Mouse (Mus musculus): ENCODE results near the gene Gdpd5. TPM values are rescaled to one million over a fixed set of nuclear protein-coding genes. Genes with fewer than 3 reads are reported as not detected.

The Gdpd5 gene
- polyA plus RNA-seq, 1 experiment from 2014 or later = 19.1 TPM

- no peaks in the 10 kb centered on the region for H3K27me3 ChIP-seq (ENCODE audit: control insufficient read depth, insufficient read depth, low read length)
- no peak overlapping the region for H3K27ac ChIP-seq (ENCODE audit: low read depth, low read length)
- no peaks in the 10 kb centered on the region for H3K36me3 ChIP-seq (ENCODE audit: control insufficient read depth, insufficient read depth, low read length)
- ATAC-seq (replicated peaks; ENCODE audit: low FRiP score) = no peak
- H3K9me3 ChIP-seq (ENCODE audit: control insufficient read depth, low read length) = no peaks in the 10 kb centered on the region
- DNase-seq (ENCODE audit: low spot score) = no peak
- H3K9ac ChIP-seq (ENCODE audit: low read length) = no peak overlapping the region; the same call in 1 of the 2 replicates
- 90% methylated on average over 6 of the region's 6 CpGs for WGBS
- H3K4me2 ChIP-seq (ENCODE audit: low read depth, low read length, severe bottlenecking) = no peak overlapping the region
- H3K4me3 ChIP-seq (ENCODE audit: low read depth, low read length) = no peak overlapping the region
- H3K4me1 ChIP-seq (replicated peaks; ENCODE audit: control insufficient read depth, insufficient read depth, low read length) = peaks cover 6% of the 10 kb centered on the region; the same call in 1 of the 2 replicates
Measured at GRCm38 (mm10) chr7:99432863-99433262, 51.6 kb downstream of the Gdpd5 start.

- Histone ChIP-seq H3K27ac (ENCODE audit: low read depth, low read length) (no peak overlapping the region), H3K9ac (ENCODE audit: low read length) (no peak overlapping the region), H3K4me3 (ENCODE audit: low read depth, low read length) (no peak overlapping the region), H3K4me2 (ENCODE audit: low read depth, low read length, severe bottlenecking) (no peak overlapping the region), H3K4me1 (replicated peaks; ENCODE audit: control insufficient read depth, insufficient read depth, low read length) (peaks cover 6% of the 10 kb centered on the region; the same call in 1 of the 2 replicates), H3K9me3 (ENCODE audit: control insufficient read depth, low read length) (no peaks in the 10 kb centered on the region), H3K27me3 (ENCODE audit: control insufficient read depth, insufficient read depth, low read length) (no peaks in the 10 kb centered on the region), H3K36me3 (ENCODE audit: control insufficient read depth, insufficient read depth, low read length) (no peaks in the 10 kb centered on the region)
- 9% methylated on average over 12 of the region's 12 CpGs for WGBS
- no peak for ATAC-seq (replicated peaks; ENCODE audit: low FRiP score)
- no peak for DNase-seq (ENCODE audit: low spot score)
Measured at GRCm38 (mm10) chr7:99434672-99435250, 53.5 kb downstream of the Gdpd5 start.

- no peak overlapping the region for H3K27ac ChIP-seq (ENCODE audit: low read depth, low read length)
- H3K4me2 ChIP-seq (ENCODE audit: low read depth, low read length, severe bottlenecking) = no peak overlapping the region
- peaks cover 6% of the 10 kb centered on the region; the same call in 1 of the 2 replicates for H3K4me1 ChIP-seq (replicated peaks; ENCODE audit: control insufficient read depth, insufficient read depth, low read length)
- ATAC-seq (replicated peaks; ENCODE audit: low FRiP score) = no peak
- no peak overlapping the region for H3K4me3 ChIP-seq (ENCODE audit: low read depth, low read length)
- no peaks in the 10 kb centered on the region for H3K9me3 ChIP-seq (ENCODE audit: control insufficient read depth, low read length)
- H3K9ac ChIP-seq (ENCODE audit: low read length) = no peak overlapping the region
- 3% methylated on average over 4 of the region's 4 CpGs for WGBS
- H3K27me3 ChIP-seq (ENCODE audit: control insufficient read depth, insufficient read depth, low read length) = no peaks in the 10 kb centered on the region
- no peak for DNase-seq (ENCODE audit: low spot score)
- no peaks in the 10 kb centered on the region for H3K36me3 ChIP-seq (ENCODE audit: control insufficient read depth, insufficient read depth, low read length)
Measured at GRCm38 (mm10) chr7:99436530-99436929, 55.3 kb downstream of the Gdpd5 start.

- H3K36me3 ChIP-seq (ENCODE audit: control insufficient read depth, insufficient read depth, low read length) = no peaks in the 10 kb centered on the region
- H3K27ac ChIP-seq (ENCODE audit: low read depth, low read length) = no peak overlapping the region
- H3K9me3 ChIP-seq (ENCODE audit: control insufficient read depth, low read length) = no peaks in the 10 kb centered on the region
- no peak overlapping the region for H3K4me3 ChIP-seq (ENCODE audit: low read depth, low read length)
- no peaks in the 10 kb centered on the region for H3K27me3 ChIP-seq (ENCODE audit: control insufficient read depth, insufficient read depth, low read length)
- H3K4me2 ChIP-seq (ENCODE audit: low read depth, low read length, severe bottlenecking) = no peak overlapping the region
- WGBS = 73% methylated on average over 10 of the region's 10 CpGs
- DNase-seq (ENCODE audit: low spot score) (no peak), ATAC-seq (replicated peaks; ENCODE audit: low FRiP score) (no peak)
- H3K9ac ChIP-seq (ENCODE audit: low read length) = no peak overlapping the region
- H3K4me1 ChIP-seq (replicated peaks; ENCODE audit: control insufficient read depth, insufficient read depth, low read length) = peaks cover 6% of the 10 kb centered on the region; the same call in 1 of the 2 replicates
Measured at GRCm38 (mm10) chr7:99438881-99439280, 57.7 kb downstream of the Gdpd5 start.

DNA sequence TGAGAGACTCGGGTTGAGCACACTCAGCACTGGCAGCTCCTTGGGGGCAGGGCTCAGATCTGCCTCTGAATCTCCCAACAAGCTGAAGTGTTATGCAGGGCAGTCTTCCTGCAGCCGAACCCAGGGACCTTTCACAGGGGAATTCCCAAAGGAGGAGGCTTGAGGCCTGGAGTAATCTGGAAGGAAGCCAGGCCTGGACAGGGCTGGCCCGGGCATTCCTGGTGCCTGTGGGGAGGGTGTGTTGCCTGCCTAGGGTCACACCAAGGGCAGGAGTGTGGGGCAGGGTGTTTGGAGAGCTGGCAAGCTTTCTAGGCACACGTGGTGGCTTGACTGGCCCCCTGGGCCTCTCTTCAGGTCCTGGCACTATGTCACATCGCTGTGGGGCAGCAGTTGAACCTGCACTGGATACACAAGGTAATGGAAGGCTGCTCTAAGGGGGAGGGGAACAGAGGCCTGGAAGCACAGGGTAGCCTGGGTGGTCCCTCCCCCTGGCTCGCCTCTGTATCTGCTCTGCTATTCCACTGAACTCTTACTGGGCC is 60.4 kb downstream of the Gdpd5 start:
- H3K4me1 ChIP-seq (replicated peaks; ENCODE audit: control insufficient read depth, insufficient read depth, low read length) = peaks cover 2% of the 10 kb centered on the region; the same call in 1 of the 2 replicates
- ATAC-seq (replicated peaks; ENCODE audit: low FRiP score) (no peak), DNase-seq (ENCODE audit: low spot score) (no peak)
- H3K27me3 ChIP-seq (ENCODE audit: control insufficient read depth, insufficient read depth, low read length) = no peaks in the 10 kb centered on the region
- no peak overlapping the region; the same call in 1 of the 2 replicates for H3K9ac ChIP-seq (ENCODE audit: low read length)
- H3K27ac ChIP-seq (ENCODE audit: low read depth, low read length) = no peak overlapping the region
- no peak overlapping the region for H3K4me3 ChIP-seq (ENCODE audit: low read depth, low read length)
- H3K9me3 ChIP-seq (ENCODE audit: control insufficient read depth, low read length) = no peaks in the 10 kb centered on the region
- H3K4me2 ChIP-seq (ENCODE audit: low read depth, low read length, severe bottlenecking) = no peak overlapping the region
- WGBS = 33% methylated on average over 6 of the region's 6 CpGs
- H3K36me3 ChIP-seq (ENCODE audit: control insufficient read depth, insufficient read depth, low read length) = no peaks in the 10 kb centered on the region

DNA sequence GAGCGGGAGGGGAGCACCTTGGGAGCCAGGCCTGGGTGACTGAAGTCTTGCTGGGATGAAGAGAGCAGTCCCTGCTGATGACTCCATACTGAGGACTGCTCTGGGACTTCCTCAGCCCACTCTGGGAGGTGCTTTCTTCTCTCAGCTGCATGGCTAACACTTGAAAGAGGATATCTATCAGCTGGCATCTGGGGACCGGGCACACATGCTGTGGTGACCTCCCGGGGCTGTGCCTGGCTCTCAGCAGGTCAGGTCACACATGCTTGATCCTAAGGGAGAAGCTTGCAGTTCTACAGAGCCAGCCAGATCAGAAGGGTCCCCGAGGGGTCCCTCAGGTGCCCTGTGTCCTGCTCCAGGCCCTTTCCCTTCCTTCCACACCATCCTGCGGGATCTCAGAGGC is 62.0 kb downstream of the Gdpd5 start:
- 70% methylated on average over 5 of the region's 5 CpGs for WGBS
- no peaks in the 10 kb centered on the region for H3K4me1 ChIP-seq (replicated peaks; ENCODE audit: control insufficient read depth, insufficient read depth, low read length)
- H3K27ac ChIP-seq (ENCODE audit: low read depth, low read length) = no peak overlapping the region

DNA sequence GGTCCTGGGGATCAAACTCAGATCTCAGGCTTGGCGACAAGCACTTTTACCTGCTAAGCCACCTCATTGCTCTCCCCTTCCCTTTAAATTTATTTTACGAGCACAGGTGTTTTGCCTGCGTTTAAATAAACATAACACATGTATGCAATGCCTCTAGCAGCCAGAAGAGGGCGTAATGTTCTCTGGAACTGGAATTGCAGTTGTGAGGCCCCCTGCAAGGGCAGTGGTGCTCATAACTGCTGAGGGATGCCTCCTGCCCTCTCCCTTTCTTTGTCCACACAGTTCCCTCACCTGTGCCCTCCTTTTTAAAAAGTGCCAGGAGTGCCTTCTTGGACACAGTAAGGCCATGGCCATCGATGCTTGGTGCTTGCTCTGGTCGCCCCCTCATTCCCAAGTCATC is 62.8 kb downstream of the Gdpd5 start:
- no peaks in the 10 kb centered on the region for H3K36me3 ChIP-seq (ENCODE audit: control insufficient read depth, insufficient read depth, low read length)
- WGBS = 66% methylated on average over 6 of the region's 6 CpGs
- peaks cover 2% of the 10 kb centered on the region; the same call in 1 of the 2 replicates for H3K4me1 ChIP-seq (replicated peaks; ENCODE audit: control insufficient read depth, insufficient read depth, low read length)

More for the DNA sequence above, 62.0 kb downstream of the Gdpd5 start:
- Histone ChIP-seq H3K4me3 (ENCODE audit: low read depth, low read length) (no peak overlapping the region), H3K4me2 (ENCODE audit: low read depth, low read length, severe bottlenecking) (no peak overlapping the region), H3K27me3 (ENCODE audit: control insufficient read depth, insufficient read depth, low read length) (no peaks in the 10 kb centered on the region), H3K36me3 (ENCODE audit: control insufficient read depth, insufficient read depth, low read length) (no peaks in the 10 kb centered on the region), H3K9ac (ENCODE audit: low read length) (no peak overlapping the region), H3K9me3 (ENCODE audit: control insufficient read depth, low read length) (no peaks in the 10 kb centered on the region)
- DNase-seq (ENCODE audit: low spot score) (no peak), ATAC-seq (replicated peaks; ENCODE audit: low FRiP score) (no peak)

GRCm38 (mm10) chr7:99445833-99446232 is 64.6 kb downstream of the Gdpd5 start:
- Histone ChIP-seq H3K4me3 (ENCODE audit: low read depth, low read length) (no peak overlapping the region), H3K27ac (ENCODE audit: low read depth, low read length) (no peak overlapping the region), H3K9ac (ENCODE audit: low read length) (no peak overlapping the region), H3K4me1 (replicated peaks; ENCODE audit: control insufficient read depth, insufficient read depth, low read length) (peaks cover 2% of the 10 kb centered on the region; the same call in 1 of the 2 replicates), H3K9me3 (ENCODE audit: control insufficient read depth, low read length) (no peaks in the 10 kb centered on the region), H3K27me3 (ENCODE audit: control insufficient read depth, insufficient read depth, low read length) (no peaks in the 10 kb centered on the region), H3K4me2 (ENCODE audit: low read depth, low read length, severe bottlenecking) (no peak overlapping the region), H3K36me3 (ENCODE audit: control insufficient read depth, insufficient read depth, low read length) (no peaks in the 10 kb centered on the region)
- ATAC-seq (replicated peaks; ENCODE audit: low FRiP score) (no peak), DNase-seq (ENCODE audit: low spot score) (no peak)
- WGBS = 72% methylated on average over 2 of the region's 2 CpGs

More for the DNA sequence above, 62.8 kb downstream of the Gdpd5 start:
- Histone ChIP-seq H3K4me2 (ENCODE audit: low read depth, low read length, severe bottlenecking) (no peak overlapping the region), H3K27me3 (ENCODE audit: control insufficient read depth, insufficient read depth, low read length) (no peaks in the 10 kb centered on the region), H3K9me3 (ENCODE audit: control insufficient read depth, low read length) (no peaks in the 10 kb centered on the region), H3K27ac (ENCODE audit: low read depth, low read length) (no peak overlapping the region), H3K9ac (ENCODE audit: low read length) (no peak overlapping the region), H3K4me3 (ENCODE audit: low read depth, low read length) (no peak overlapping the region)
- DNase-seq (ENCODE audit: low spot score) = no peak
- ATAC-seq (replicated peaks; ENCODE audit: low FRiP score) = no peak

GRCm38 (mm10) chr7:99447323-99447722 is 66.1 kb downstream of the Gdpd5 start:
- Histone ChIP-seq H3K36me3 (ENCODE audit: control insufficient read depth, insufficient read depth, low read length) (no peaks in the 10 kb centered on the region), H3K4me3 (ENCODE audit: low read depth, low read length) (no peak overlapping the region), H3K9ac (ENCODE audit: low read length) (no peak overlapping the region), H3K27me3 (ENCODE audit: control insufficient read depth, insufficient read depth, low read length) (no peaks in the 10 kb centered on the region), H3K4me1 (replicated peaks; ENCODE audit: control insufficient read depth, insufficient read depth, low read length) (peaks cover 2% of the 10 kb centered on the region; the same call in 1 of the 2 replicates), H3K27ac (ENCODE audit: low read depth, low read length) (no peak overlapping the region), H3K4me2 (ENCODE audit: low read depth, low read length, severe bottlenecking) (no peak overlapping the region), H3K9me3 (ENCODE audit: control insufficient read depth, low read length) (no peaks in the 10 kb centered on the region)
- 50% methylated on average over 5 of the region's 5 CpGs for WGBS
- DNase-seq (ENCODE audit: low spot score) = no peak
- ATAC-seq (replicated peaks; ENCODE audit: low FRiP score) = no peak

Measured in forebrain, embryonic 11.5 days (tissue).